Mouse (Mus musculus) neural tube, embryonic 11.5 days (tissue): Measurements from ENCODE around the gene D630045J12Rik. TPM values are rescaled to one million over a fixed set of nuclear protein-coding genes. Genes with fewer than 3 reads are reported as not detected.

Experiments used
- ATAC-seq: fragments of 200-750 bp; cut with Nextera tagmentation; 2 replicates; pipeline ENCODE4 v1.8.0; 2017; ENCODE audit warnings: moderate number of reproducible peaks, mild to moderate bottlenecking, moderate TSS enrichment, moderate library complexity; ENCODE audit not compliant: insufficient read depth, low FRiP score, low TSS enrichment
- DNase-seq: peaks from one replicate; pipeline ENCODE4 v3.0.0-alpha.2; 2015; ENCODE audit warnings: low spot score
- H3K27ac ChIP-seq: fragments of 300-500 bp; sonication (generic); 2 replicates; pipeline ENCODE4 v1.5.1; 2014; ENCODE audit warnings: low read depth, mild to moderate bottlenecking, low read length
- H3K27me3 ChIP-seq: fragments of 300-500 bp; sonication (generic); 2 replicates; pipeline ENCODE4 v1.6.1; 2014; ENCODE audit warnings: mild to moderate bottlenecking, low read length, mixed read lengths; ENCODE audit not compliant: control insufficient read depth, insufficient read depth
- H3K36me3 ChIP-seq: fragments of 300-500 bp; sonication (generic); 2 replicates; pipeline ENCODE4 v1.6.1; 2014; ENCODE audit warnings: mild to moderate bottlenecking, low read length, moderate library complexity, mixed read lengths; ENCODE audit not compliant: control insufficient read depth, insufficient read depth
- H3K4me1 ChIP-seq: fragments of 300-500 bp; sonication (generic); 2 replicates; pipeline ENCODE4 v1.6.1; 2014; ENCODE audit warnings: low read length, mixed read lengths; ENCODE audit not compliant: control insufficient read depth, insufficient read depth
- H3K4me2 ChIP-seq: fragments of 300-500 bp; sonication (generic); 2 replicates; pipeline ENCODE4 v1.6.1; 2014; ENCODE audit warnings: low read depth, mild to moderate bottlenecking, moderate library complexity
- H3K4me3 ChIP-seq: fragments of 300-500 bp; sonication (generic); 2 replicates; pipeline ENCODE4 v1.5.1; 2014; ENCODE audit warnings: low read depth, low read length
- H3K9ac ChIP-seq: fragments of 300-500 bp; sonication (generic); 2 replicates; pipeline ENCODE4 v1.6.1; 2014; ENCODE audit warnings: mild to moderate bottlenecking, low read length
- H3K9me3 ChIP-seq: fragments of 300-500 bp; sonication (generic); 2 replicates; pipeline ENCODE4 v1.6.1; 2016; ENCODE audit warnings: low read length; ENCODE audit not compliant: control insufficient read depth
- WGBS: fragments of 180-500 bp; shearing (Covaris S2); extraction: QIAGEN DNeasy Blood & Tissue Kit; methylation state at CpG from one replicate; pipeline ENCODE4 v1.1.7; 2014; 5-methylcytosine and 5-hydroxymethylcytosine counted together
- polyA plus RNA-seq: library from polyadenylated mRNA; unstranded; fragments of >200 nt; fragmentation: Nextera tagmentation; extraction: Ambion mirVana; gene quantifications from 2 replicates; pipeline ENCODE4 v1.2.1, GENCODE M21; 2014

The D630045J12Rik gene
- 12.9 and 13.5 TPM in 2 replicates for polyA plus RNA-seq

DNA sequence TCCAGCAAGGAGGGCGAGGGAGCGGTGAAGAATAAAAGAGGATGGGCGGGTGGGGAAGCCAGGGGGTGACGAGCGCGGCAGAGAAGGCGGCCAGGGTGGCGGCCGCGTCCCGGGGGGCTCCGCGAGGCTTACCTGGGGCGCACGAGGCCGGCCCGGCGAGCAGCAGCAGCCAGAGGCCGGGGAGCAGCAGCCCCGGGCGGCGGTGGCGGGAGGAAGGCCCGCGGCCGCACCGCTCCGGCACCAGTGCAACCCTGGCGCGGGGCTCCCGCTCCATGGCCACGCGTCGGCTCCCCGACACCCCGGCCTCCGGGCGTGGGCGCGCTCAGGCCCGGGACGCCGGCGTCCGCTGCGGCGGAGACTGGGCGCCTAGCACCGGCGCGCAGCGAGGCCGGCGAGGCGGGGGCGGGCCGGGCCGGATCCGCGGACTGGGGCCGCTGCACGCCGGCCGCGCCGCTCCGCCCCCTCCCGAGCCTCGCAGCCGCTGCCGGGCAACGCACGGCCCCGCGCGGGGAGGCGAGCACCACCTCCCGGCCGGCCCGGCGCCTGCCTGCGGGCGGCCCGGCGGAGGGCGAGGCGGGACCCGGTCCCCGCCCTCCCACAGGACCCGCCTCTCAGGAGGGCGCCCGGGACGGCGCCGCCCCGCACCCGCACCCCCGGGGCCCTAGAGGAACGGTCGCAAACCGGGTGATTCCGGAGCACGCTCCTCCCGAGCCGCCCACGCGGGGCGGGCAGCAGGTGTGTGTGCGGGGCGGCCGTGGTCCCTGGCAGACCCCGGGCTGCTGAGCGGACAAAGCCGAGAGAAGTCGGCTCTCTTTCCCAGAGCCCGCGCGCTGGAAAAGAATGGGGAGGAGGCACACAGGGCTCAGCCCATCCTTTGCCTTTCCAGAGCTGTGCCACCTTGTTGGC, at the start of gene D630045J12Rik:
TSS of gene D630045J12Rik (minus strand) at position 274 of the 906 bp plus-strand sequence.
- Histone ChIP-seq H3K9me3 (no peaks in the 10 kb centered on the region), H3K36me3 (no peaks in the 10 kb centered on the region), H3K27me3 (no peaks in the 10 kb centered on the region), H3K4me1 (peaks cover 14% of the 10 kb centered on the region), H3K4me2 (peak within 1 kb of the TSS; percentile 76), H3K9ac (peak within 1 kb of the TSS; percentile 97), H3K4me3 (peak within 1 kb of the TSS; percentile 91), H3K27ac (peak within 1 kb of the TSS; percentile 94)
- DNase-seq, result peak; percentile 87
- peak; percentile 89 for ATAC-seq
- under 1% methylated on average over 82 of the region's 118 CpGs for WGBS

DNA sequence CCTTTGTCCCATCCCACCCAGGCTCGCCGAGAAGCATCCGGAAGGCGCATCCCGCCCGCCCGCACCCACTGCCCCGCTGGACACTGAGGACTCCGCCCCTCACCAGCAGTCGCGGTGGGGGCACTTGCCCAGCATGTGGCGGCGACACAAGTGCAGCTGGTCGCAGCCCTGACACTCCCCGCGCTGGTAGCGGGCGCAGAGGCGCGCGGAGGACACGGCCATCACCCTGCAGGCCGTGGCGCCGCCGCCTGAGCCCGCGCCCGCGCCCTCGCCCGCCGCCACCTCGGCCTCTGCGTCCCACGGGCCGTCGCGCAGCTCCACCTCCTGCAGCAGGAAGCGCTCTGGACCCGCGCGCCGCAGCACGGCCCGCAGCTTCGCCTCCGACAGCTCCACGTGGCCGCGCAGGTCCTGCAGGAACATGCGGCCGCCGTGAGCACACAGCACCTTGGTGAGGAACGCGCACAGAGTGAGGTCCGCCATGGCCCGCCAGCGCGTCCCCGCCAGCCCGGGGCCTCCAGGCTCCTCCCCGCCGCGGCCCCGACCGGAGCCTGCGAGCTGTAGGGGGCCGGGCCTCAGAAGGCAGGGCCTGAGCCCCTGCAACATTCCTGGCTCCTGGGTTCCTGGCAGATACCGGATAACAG, 45.1 kb upstream of the D630045J12Rik start, which contains the start of gene Zc3hav1l:
TSS of gene Zc3hav1l (minus strand) at position 499 of the 641 bp plus-strand sequence.
- H3K36me3 ChIP-seq, result peaks cover 3% of the 10 kb centered on the region
- H3K27me3 ChIP-seq, result no peaks in the 10 kb centered on the region
- H3K4me3 ChIP-seq, result peak within 1 kb of the TSS; percentile 80
- peak within 1 kb of the TSS; percentile 99 for H3K9ac ChIP-seq
- H3K4me1 ChIP-seq, result peaks cover 2% of the 10 kb centered on the region; the same call in 1 of the 2 replicates
- DNase-seq (peak; percentile 89), ATAC-seq (peak; percentile 94)
- WGBS, result 0% methylated on average over 45 of the region's 70 CpGs
- peak within 1 kb of the TSS; percentile 65 for H3K4me2 ChIP-seq
- H3K9me3 ChIP-seq, result no peaks in the 10 kb centered on the region
- peak within 1 kb of the TSS; percentile 98 for H3K27ac ChIP-seq

DNA sequence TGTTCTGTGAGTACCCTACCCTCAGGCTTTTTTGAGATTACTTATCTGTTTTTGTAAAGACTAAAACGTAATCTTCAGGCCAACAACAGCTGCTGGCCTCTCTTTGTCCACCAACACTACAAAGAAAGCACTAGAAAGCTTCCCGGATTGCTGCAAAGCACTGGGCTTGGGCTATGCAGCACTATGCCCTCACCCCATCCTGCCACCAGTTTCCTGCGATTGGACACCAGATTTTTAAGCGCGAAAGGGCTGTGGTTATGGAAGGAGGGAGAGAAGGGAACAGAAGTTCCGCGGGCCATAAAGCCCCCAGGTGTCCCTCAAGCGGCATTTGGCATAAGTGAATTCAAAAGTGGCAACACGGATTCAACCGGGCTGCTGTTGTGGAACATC, 44.4 kb upstream of the D630045J12Rik start:
- WGBS, result 0% methylated on average over 10 of the region's 10 CpGs
- ATAC-seq (peak; percentile 25), DNase-seq (peak; percentile 75)
- Histone ChIP-seq H3K4me3 (peak overlapping the region; percentile 80), H3K4me2 (peak overlapping the region; percentile 65), H3K9me3 (no peaks in the 10 kb centered on the region), H3K27ac (peak overlapping the region; percentile 98), H3K4me1 (peaks cover 2% of the 10 kb centered on the region; the same call in 1 of the 2 replicates), H3K9ac (peak overlapping the region; percentile 99), H3K36me3 (peaks cover 3% of the 10 kb centered on the region), H3K27me3 (no peaks in the 10 kb centered on the region)

DNA sequence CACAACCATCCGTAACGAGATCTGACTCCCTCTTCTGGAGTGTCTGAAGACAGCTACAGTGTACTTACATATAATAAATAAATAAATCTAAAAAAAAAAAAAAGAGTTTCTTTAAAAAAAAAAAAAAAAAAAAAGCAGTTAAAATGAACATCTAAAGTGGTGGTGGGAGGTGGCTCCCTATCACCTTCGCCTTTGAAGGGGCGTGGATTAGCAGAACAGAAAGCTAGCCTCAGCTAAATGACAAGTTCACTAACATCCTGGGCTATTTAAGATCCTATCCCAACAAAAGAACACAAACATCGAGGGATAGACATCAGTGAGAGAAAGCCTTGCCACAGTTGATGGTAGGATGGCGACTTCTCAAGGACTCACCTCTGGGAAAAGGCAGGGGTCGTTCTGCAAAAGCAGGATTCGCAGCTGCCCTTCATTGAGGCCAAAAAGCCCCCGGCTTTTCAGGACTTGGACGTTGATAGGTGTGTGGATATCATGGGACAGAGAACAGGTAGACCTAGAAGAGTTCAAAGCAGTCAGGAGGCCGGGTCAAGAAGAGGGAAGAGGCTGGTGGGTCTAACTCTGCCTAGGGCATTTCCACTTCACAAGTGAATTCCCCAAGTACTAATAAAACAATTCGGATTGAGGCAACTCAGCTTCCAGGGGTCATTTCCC, 43.9 kb upstream of the D630045J12Rik start:
- peaks cover 3% of the 10 kb centered on the region for H3K36me3 ChIP-seq
- peak overlapping the region; percentile 65 for H3K4me2 ChIP-seq
- DNase-seq, result peak; percentile 34
- H3K4me1 ChIP-seq, result peaks cover 2% of the 10 kb centered on the region; the same call in 1 of the 2 replicates
- 0 out of 2 replicates have a peak, but pooled peaks have one; percentile 1 for ATAC-seq
- peak overlapping the region; percentile 80; the same call in 1 of the 2 replicates for H3K4me3 ChIP-seq
- 44% methylated on average over 12 of the region's 12 CpGs for WGBS
- H3K27ac ChIP-seq, result peak overlapping the region; percentile 98
- H3K9me3 ChIP-seq, result no peaks in the 10 kb centered on the region
- H3K9ac ChIP-seq, result peak overlapping the region; percentile 99
- no peaks in the 10 kb centered on the region for H3K27me3 ChIP-seq

DNA sequence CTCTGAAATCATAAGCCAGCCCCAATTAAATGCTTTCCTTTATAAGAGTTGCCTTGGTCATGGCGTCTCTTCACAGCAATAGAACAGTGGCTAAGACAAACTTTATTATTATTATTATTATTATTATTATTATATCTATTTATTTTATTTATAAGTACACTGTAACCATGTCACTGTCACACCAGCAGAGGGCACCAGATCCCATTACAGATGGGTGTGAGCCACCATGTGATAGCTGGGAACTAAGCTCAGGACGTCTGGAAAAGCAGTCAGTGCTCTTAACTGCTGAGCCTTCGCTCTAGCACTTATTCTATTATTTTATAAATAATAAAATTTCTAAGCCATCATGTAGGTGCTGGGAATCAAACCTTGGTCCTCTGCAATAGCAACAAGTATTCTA, 39.9 kb upstream of the D630045J12Rik start:
- Histone ChIP-seq H3K4me1 (peaks cover 2% of the 10 kb centered on the region; the same call in 1 of the 2 replicates), H3K9me3 (no peaks in the 10 kb centered on the region), H3K27me3 (no peaks in the 10 kb centered on the region), H3K36me3 (peaks cover 6% of the 10 kb centered on the region), H3K9ac (no peak overlapping the region), H3K4me2 (no peak overlapping the region), H3K4me3 (no peak overlapping the region), H3K27ac (no peak overlapping the region)
- 68% methylated on average over 3 of the region's 3 CpGs for WGBS
- DNase-seq, result no peak
- no peak for ATAC-seq

DNA sequence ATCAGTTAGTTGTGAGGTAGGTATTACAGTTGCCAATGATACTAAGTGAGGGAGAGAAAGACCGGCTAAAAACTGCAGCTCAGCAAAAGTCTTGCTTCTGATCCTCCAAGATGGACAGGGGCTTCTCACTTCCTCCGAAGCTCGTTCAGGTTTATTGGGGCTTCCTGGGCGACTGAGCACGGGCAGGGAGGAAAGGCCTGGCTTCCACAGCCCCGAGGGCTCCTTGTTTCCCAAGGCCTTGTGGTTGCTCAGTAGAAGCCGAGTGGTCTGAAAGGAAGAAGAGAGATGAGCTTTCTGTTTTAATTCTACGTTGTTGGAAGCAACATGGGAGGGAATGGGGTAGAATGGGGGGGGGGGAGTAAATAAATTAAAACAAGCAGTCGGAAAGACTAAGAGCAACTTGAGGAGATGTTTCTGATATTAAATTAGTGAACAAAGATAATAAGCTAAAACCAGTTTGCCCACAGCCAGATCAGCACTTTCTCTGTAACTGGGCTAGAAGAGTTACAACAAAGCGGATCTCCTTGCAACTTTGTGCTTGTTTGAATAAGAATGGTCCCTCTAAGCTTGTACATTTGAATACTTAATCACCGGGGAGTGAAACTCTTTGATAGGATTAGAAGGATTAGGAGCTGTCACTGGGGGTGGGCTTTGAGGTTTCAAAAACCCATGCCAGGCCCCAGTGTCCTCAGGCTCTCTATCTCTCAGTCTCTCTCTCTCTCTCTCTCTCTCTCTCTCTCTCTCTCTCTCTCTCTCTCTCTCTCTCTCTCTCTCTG, 39.2 kb upstream of the D630045J12Rik start:
- H3K27me3 ChIP-seq, result no peaks in the 10 kb centered on the region
- DNase-seq, result no peak
- no peak overlapping the region for H3K9ac ChIP-seq
- H3K4me3 ChIP-seq, result no peak overlapping the region
- ATAC-seq, result no peak
- H3K4me2 ChIP-seq, result no peak overlapping the region
- H3K36me3 ChIP-seq, result peaks cover 6% of the 10 kb centered on the region
- no peaks in the 10 kb centered on the region for H3K9me3 ChIP-seq
- H3K27ac ChIP-seq, result no peak overlapping the region
- 63% methylated on average over 11 of the region's 11 CpGs for WGBS
- peaks cover under 1% of the 10 kb centered on the region; the same call in 1 of the 2 replicates for H3K4me1 ChIP-seq

DNA sequence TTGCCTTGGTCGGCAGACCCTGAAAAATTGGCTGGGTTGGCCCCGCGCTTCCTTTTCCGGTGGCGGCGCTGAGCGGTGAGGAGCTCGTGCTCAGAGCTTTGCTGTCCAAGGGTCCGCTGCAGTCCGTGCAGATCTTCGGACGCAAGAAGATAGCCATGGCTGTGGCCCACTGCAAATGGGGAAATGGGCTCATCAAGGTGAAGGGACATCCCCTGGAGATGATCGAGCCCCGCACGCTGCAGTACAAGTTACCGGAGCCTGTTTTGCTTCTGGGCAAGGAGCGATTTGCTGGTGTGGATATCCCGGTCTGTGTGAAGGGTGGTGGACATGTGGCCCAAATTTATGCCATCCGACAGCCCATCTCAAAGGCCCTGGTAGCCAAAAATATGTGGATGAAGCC, 30.6 kb upstream of the D630045J12Rik start:
- no peaks in the 10 kb centered on the region for H3K9me3 ChIP-seq
- H3K36me3 ChIP-seq, result peaks cover 6% of the 10 kb centered on the region; the same call in 1 of the 2 replicates
- 98% methylated on average over 19 of the region's 19 CpGs for WGBS

DNA sequence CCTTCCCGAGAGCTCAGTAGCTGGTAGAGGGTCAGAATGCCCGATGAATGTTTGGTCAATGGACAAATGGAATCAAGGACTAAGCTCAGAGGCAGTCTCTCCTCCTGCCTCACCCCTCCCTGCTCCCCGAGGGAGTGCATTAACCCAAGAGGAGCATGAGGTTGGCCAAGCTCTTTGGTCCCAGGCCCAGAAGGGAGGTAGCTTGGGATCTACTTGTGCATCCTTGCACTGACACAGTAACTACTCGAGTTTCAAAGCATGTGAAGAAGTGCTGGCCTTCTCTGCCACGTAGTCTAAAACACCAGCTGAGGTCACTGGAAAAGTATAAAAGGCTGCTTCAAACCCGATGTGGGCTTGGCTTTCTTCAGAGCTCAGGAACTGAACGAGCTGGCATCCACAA, 10.7 kb upstream of the D630045J12Rik start:
- DNase-seq, result no peak
- Histone ChIP-seq H3K36me3 (no peaks in the 10 kb centered on the region), H3K27ac (no peak overlapping the region), H3K27me3 (no peaks in the 10 kb centered on the region), H3K4me1 (no peaks in the 10 kb centered on the region), H3K4me2 (no peak overlapping the region), H3K9me3 (no peaks in the 10 kb centered on the region), H3K9ac (no peak overlapping the region), H3K4me3 (no peak overlapping the region)
- WGBS, result 77% methylated on average over 7 of the region's 7 CpGs
- ATAC-seq, result no peak

More for the DNA sequence above, 30.6 kb upstream of the D630045J12Rik start:
- no peak overlapping the region for H3K27ac ChIP-seq
- no peak overlapping the region for H3K9ac ChIP-seq
- H3K4me1 ChIP-seq, result no peaks in the 10 kb centered on the region
- no peak overlapping the region for H3K4me3 ChIP-seq
- no peaks in the 10 kb centered on the region for H3K27me3 ChIP-seq
- H3K4me2 ChIP-seq, result no peak overlapping the region
- no peak for DNase-seq
- no peak for ATAC-seq
